Mouse (Mus musculus): ENCODE data around the gene 1700067K01Rik. TPM values are rescaled to one million over a fixed set of nuclear protein-coding genes. Genes with fewer than 3 reads are reported as not detected.

Gene 1700067K01Rik
- polyA plus RNA-seq, 1 experiment from 2014 or later = 1.3 TPM

GRCm38 (mm10) chr8:83972150-83973120, 28.9 kb upstream of the 1700067K01Rik start, which contains the start of gene Prkaca:
Gene Prkaca, plus strand, starts transcription at chr8:83972993.
- H3K4me3 ChIP-seq (replicated peaks; ENCODE audit: low read length) = peak within 1 kb of the TSS; percentile 89
- H3K9ac ChIP-seq (replicated peaks; ENCODE audit: low read depth, low read length) = peak within 1 kb of the TSS; percentile 92
- H3K4me1 ChIP-seq (replicated peaks; ENCODE audit: control insufficient read depth, insufficient read depth, low read length) = peaks cover 23% of the 10 kb centered on the region
- under 1% methylated on average over 82 of the region's 94 CpGs for WGBS
- H3K9me3 ChIP-seq (ENCODE audit: control insufficient read depth, low read length) = no peaks in the 10 kb centered on the region
- peak; percentile 100 for ATAC-seq
- H3K27me3 ChIP-seq (replicated peaks; ENCODE audit: control insufficient read depth, insufficient read depth, low read length) = no peaks in the 10 kb centered on the region
- peak within 1 kb of the TSS; percentile 68 for H3K27ac ChIP-seq (ENCODE audit: low read length)
- H3K36me3 ChIP-seq (ENCODE audit: control insufficient read depth, insufficient read depth) = no peaks in the 10 kb centered on the region
- peak within 1 kb of the TSS; percentile 87 for H3K4me2 ChIP-seq (ENCODE audit: low read length)

DNA sequence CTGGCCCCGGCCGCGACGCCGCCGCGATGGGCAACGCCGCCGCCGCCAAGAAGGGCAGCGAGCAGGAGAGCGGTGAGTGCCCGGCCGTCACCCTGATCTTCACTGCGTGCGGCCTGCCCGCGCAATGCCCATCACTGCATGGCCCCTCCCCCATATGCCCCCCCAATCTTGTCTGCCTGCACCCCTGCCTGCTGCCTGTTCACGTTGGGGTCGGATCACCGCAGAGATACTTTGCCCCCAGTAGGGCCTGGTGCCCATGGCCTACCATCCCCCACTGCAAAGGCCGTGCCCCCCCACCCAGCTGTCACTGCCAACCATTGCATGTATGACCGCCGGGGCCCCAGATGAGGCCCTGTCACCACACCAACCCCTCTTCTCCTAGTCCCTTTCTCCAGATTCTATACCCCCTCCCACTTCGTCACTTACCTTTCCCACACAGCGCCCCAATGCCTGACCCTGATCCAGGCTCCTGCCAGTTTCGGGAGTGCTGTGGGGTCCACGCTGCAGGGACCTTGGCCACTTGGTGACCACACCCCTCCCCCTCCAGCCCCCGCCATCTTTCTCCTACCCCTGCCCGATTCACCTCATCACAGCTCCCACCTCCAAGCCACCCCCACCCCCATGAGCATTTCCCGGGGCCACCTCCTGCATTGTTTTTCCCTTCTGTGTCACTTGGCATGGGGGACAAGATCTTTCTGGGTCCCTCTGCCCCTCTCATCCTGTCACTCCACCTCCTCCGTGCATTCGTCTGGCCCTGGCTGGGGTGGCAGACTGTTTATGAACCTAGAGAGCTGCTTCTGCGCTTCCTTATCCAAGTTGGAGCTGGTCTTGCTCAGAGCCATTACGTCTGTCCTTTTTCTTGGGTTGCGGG, 27.9 kb upstream of the 1700067K01Rik start:
- no peak; the same call in 1 of the 2 replicates for ATAC-seq
- WGBS = 3% methylated on average over 25 of the region's 37 CpGs
- no peaks in the 10 kb centered on the region for H3K27me3 ChIP-seq (replicated peaks; ENCODE audit: control insufficient read depth, insufficient read depth, low read length)
- peaks cover 29% of the 10 kb centered on the region for H3K4me1 ChIP-seq (replicated peaks; ENCODE audit: control insufficient read depth, insufficient read depth, low read length)
- no peaks in the 10 kb centered on the region for H3K36me3 ChIP-seq (ENCODE audit: control insufficient read depth, insufficient read depth)
- peak overlapping the region; percentile 87 for H3K4me2 ChIP-seq (ENCODE audit: low read length)
- H3K9me3 ChIP-seq (ENCODE audit: control insufficient read depth, low read length) = no peaks in the 10 kb centered on the region
- H3K27ac ChIP-seq (ENCODE audit: low read length) = no peak overlapping the region
- H3K9ac ChIP-seq (replicated peaks; ENCODE audit: low read depth, low read length) = peak overlapping the region; percentile 92
- peak overlapping the region; percentile 89 for H3K4me3 ChIP-seq (replicated peaks; ENCODE audit: low read length)

GRCm38 (mm10) chr8:83974521-83974920, 26.8 kb upstream of the 1700067K01Rik start:
- no peaks in the 10 kb centered on the region for H3K27me3 ChIP-seq (replicated peaks; ENCODE audit: control insufficient read depth, insufficient read depth, low read length)
- H3K36me3 ChIP-seq (ENCODE audit: control insufficient read depth, insufficient read depth) = no peaks in the 10 kb centered on the region
- WGBS = 72% methylated on average over 4 of the region's 4 CpGs
- H3K4me3 ChIP-seq (replicated peaks; ENCODE audit: low read length) = no peak overlapping the region
- no peak overlapping the region for H3K9ac ChIP-seq (replicated peaks; ENCODE audit: low read depth, low read length)
- no peak for ATAC-seq
- no peaks in the 10 kb centered on the region for H3K9me3 ChIP-seq (ENCODE audit: control insufficient read depth, low read length)
- peak overlapping the region; percentile 87; the same call in 1 of the 2 replicates for H3K4me2 ChIP-seq (ENCODE audit: low read length)
- H3K27ac ChIP-seq (ENCODE audit: low read length) = no peak overlapping the region
- H3K4me1 ChIP-seq (replicated peaks; ENCODE audit: control insufficient read depth, insufficient read depth, low read length) = peaks cover 29% of the 10 kb centered on the region

DNA sequence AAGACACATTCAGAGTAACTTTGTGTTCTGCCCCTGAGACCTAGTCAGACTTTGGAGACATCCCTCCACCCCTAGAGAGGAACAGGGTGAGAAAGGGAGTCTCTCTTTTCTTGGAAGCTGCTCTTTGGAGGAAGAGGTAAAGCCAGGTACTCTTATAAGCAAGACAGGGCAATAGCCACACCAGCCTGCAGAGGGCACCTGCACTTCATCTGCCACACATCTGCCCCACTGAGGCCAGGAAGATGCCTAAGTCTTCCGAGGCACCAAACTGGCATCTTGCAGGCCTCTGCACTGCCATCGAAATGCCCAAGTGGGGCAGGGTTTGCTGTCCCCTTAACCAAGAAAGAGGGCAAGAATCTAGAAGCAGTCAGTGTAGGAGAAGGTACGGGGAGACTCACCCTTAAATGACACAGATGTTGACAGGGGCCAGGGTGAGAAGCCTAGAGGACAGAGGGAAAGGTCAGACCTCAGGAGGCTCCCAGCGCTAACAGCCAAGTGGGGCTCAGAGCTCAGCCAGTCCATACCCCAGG, 25.1 kb upstream of the 1700067K01Rik start:
- H3K9me3 ChIP-seq (ENCODE audit: control insufficient read depth, low read length) = no peaks in the 10 kb centered on the region
- ATAC-seq = no peak
- H3K36me3 ChIP-seq (ENCODE audit: control insufficient read depth, insufficient read depth) = peaks cover under 1% of the 10 kb centered on the region; the same call in 1 of the 2 replicates
- no peak overlapping the region for H3K27ac ChIP-seq (ENCODE audit: low read length)
- no peak overlapping the region for H3K4me2 ChIP-seq (ENCODE audit: low read length)
- no peak overlapping the region for H3K9ac ChIP-seq (replicated peaks; ENCODE audit: low read depth, low read length)
- 76% methylated on average over 4 of the region's 4 CpGs for WGBS
- no peaks in the 10 kb centered on the region for H3K27me3 ChIP-seq (replicated peaks; ENCODE audit: control insufficient read depth, insufficient read depth, low read length)
- no peak overlapping the region for H3K4me3 ChIP-seq (replicated peaks; ENCODE audit: low read length)
- H3K4me1 ChIP-seq (replicated peaks; ENCODE audit: control insufficient read depth, insufficient read depth, low read length) = peaks cover 29% of the 10 kb centered on the region

- 83% methylated on average over 5 of the region's 5 CpGs for WGBS
- H3K4me3 ChIP-seq (replicated peaks; ENCODE audit: low read length) = no peak overlapping the region
- no peaks in the 10 kb centered on the region for H3K9me3 ChIP-seq (ENCODE audit: control insufficient read depth, low read length)
- H3K4me2 ChIP-seq (ENCODE audit: low read length) = no peak overlapping the region
- no peak for ATAC-seq
- H3K9ac ChIP-seq (replicated peaks; ENCODE audit: low read depth, low read length) = no peak overlapping the region
- H3K27me3 ChIP-seq (replicated peaks; ENCODE audit: control insufficient read depth, insufficient read depth, low read length) = no peaks in the 10 kb centered on the region
- H3K27ac ChIP-seq (ENCODE audit: low read length) = no peak overlapping the region
- H3K36me3 ChIP-seq (ENCODE audit: control insufficient read depth, insufficient read depth) = peaks cover 8% of the 10 kb centered on the region
- H3K4me1 ChIP-seq (replicated peaks; ENCODE audit: control insufficient read depth, insufficient read depth, low read length) = peaks cover 24% of the 10 kb centered on the region
These were observed 24.4 kb upstream of the 1700067K01Rik start for GRCm38 (mm10) chr8:83976779-83977350.

- no peaks in the 10 kb centered on the region for H3K9me3 ChIP-seq (ENCODE audit: control insufficient read depth, low read length)
- no peak overlapping the region for H3K4me2 ChIP-seq (ENCODE audit: low read length)
- no peak for ATAC-seq
- peaks cover 13% of the 10 kb centered on the region for H3K36me3 ChIP-seq (ENCODE audit: control insufficient read depth, insufficient read depth)
- peaks cover 21% of the 10 kb centered on the region for H3K4me1 ChIP-seq (replicated peaks; ENCODE audit: control insufficient read depth, insufficient read depth, low read length)
- H3K4me3 ChIP-seq (replicated peaks; ENCODE audit: low read length) = no peak overlapping the region
- 60% methylated on average over 6 of the region's 6 CpGs for WGBS
- no peak overlapping the region for H3K9ac ChIP-seq (replicated peaks; ENCODE audit: low read depth, low read length)
- H3K27ac ChIP-seq (ENCODE audit: low read length) = no peak overlapping the region
- no peaks in the 10 kb centered on the region for H3K27me3 ChIP-seq (replicated peaks; ENCODE audit: control insufficient read depth, insufficient read depth, low read length)
These were observed 23.7 kb upstream of the 1700067K01Rik start for GRCm38 (mm10) chr8:83977646-83978045.

DNA sequence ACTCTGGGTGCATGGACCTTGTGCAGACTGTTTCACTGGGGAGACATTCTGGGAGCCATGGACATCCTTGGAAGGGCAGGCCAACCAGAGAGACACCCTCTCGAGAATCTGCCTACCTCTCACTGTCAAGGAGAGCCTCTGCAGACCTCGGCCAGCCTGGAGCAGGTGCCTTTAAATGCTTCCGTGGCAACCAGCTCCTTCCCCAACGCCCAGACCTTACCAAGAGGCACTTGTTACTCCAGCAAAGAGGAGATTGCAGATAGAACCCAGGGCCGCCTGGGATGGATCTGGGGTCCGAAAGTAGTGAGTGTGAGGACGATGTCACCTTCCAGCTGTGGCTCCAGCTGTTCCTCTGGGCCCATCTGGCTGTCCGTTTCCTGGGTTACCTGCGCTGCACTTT, 23.1 kb upstream of the 1700067K01Rik start:
- Histone ChIP-seq H3K9me3 (ENCODE audit: control insufficient read depth, low read length) (no peaks in the 10 kb centered on the region), H3K4me1 (replicated peaks; ENCODE audit: control insufficient read depth, insufficient read depth, low read length) (peaks cover 21% of the 10 kb centered on the region), H3K9ac (replicated peaks; ENCODE audit: low read depth, low read length) (no peak overlapping the region), H3K36me3 (ENCODE audit: control insufficient read depth, insufficient read depth) (peaks cover 14% of the 10 kb centered on the region), H3K27ac (ENCODE audit: low read length) (no peak overlapping the region), H3K27me3 (replicated peaks; ENCODE audit: control insufficient read depth, insufficient read depth, low read length) (no peaks in the 10 kb centered on the region), H3K4me3 (replicated peaks; ENCODE audit: low read length) (no peak overlapping the region), H3K4me2 (ENCODE audit: low read length) (no peak overlapping the region)
- 69% methylated on average over 9 of the region's 9 CpGs for WGBS
- ATAC-seq = no peak

GRCm38 (mm10) chr8:83980250-83980649, 21.1 kb upstream of the 1700067K01Rik start:
- no peak overlapping the region for H3K9ac ChIP-seq (replicated peaks; ENCODE audit: low read depth, low read length)
- H3K4me3 ChIP-seq (replicated peaks; ENCODE audit: low read length) = no peak overlapping the region
- H3K4me2 ChIP-seq (ENCODE audit: low read length) = no peak overlapping the region
- 96% methylated on average over 1 of the region's 1 CpGs for WGBS
- H3K36me3 ChIP-seq (ENCODE audit: control insufficient read depth, insufficient read depth) = peaks cover 23% of the 10 kb centered on the region
- no peak for ATAC-seq
- no peaks in the 10 kb centered on the region for H3K9me3 ChIP-seq (ENCODE audit: control insufficient read depth, low read length)
- H3K27ac ChIP-seq (ENCODE audit: low read length) = no peak overlapping the region
- H3K27me3 ChIP-seq (replicated peaks; ENCODE audit: control insufficient read depth, insufficient read depth, low read length) = no peaks in the 10 kb centered on the region
- peaks cover 6% of the 10 kb centered on the region for H3K4me1 ChIP-seq (replicated peaks; ENCODE audit: control insufficient read depth, insufficient read depth, low read length)
